In genomic region chr6:96995556-96996159, GRCm38 (mm10) we compare ENCODE assay signal across 24 mouse cellular contexts.
DNase-seq lines count a peak whose midpoint lies in the region; ATAC-seq and TF ChIP-seq lines count a peak whose summit lies in the region.
"Had no signal": no experiment of that assay in that cellular context is flagged by ENCODE, and none has a peak within 500 bp of the region (broad histone marks: within the 10 kb centered on the region; RNA-seq: fewer than 3 reads in every experiment).

No protein-coding gene starts in this region.

- no peaks in the 10 kb centered on the region for H3K27me3 ChIP-seq in hindbrain, postnatal 0 days (ENCODE audit: insufficient read depth, low read length)
- H3K27me3 ChIP-seq in hindbrain, embryonic 14.5 days (ENCODE audit: control insufficient read depth, insufficient read depth, low read length) = no peaks in the 10 kb centered on the region
- no peaks in the 10 kb centered on the region for H3K27me3 ChIP-seq in midbrain, postnatal 0 days (ENCODE audit: insufficient read depth, low read length)
- no peaks in the 10 kb centered on the region for H3K27me3 ChIP-seq in midbrain, embryonic 14.5 days (ENCODE audit: control insufficient read depth, insufficient read depth, low read length)
- H3K27me3 ChIP-seq: embryonic facial prominence, embryonic 15.5 days; forebrain, embryonic 15.5 days; heart, embryonic 12.5 days; hindbrain, embryonic 15.5 days had no signal

- peak; percentile 34 for TF ChIP-seq CTCF in hindbrain, postnatal 0 days (IDR thresholded peaks at IDR 0.05; ENCODE audit: low read depth)
- peak; percentile 51 for TF ChIP-seq CTCF in midbrain, postnatal 0 days (IDR thresholded peaks at IDR 0.05)

- H3K9ac ChIP-seq in hindbrain, postnatal 0 days (replicated peaks; ENCODE audit: low read length) = no peak overlapping the region
- H3K9ac ChIP-seq in hindbrain, embryonic 14.5 days = no peak overlapping the region
- no peak overlapping the region for H3K9ac ChIP-seq in midbrain, postnatal 0 days (replicated peaks; ENCODE audit: low read length, poor library complexity, severe bottlenecking)
- H3K9ac ChIP-seq in midbrain, embryonic 14.5 days (replicated peaks; ENCODE audit: low read length) = no peak overlapping the region
- H3K9ac ChIP-seq: embryonic facial prominence, embryonic 15.5 days; forebrain, embryonic 15.5 days; heart, embryonic 12.5 days; hindbrain, embryonic 15.5 days had no signal

- ATAC-seq in hindbrain, postnatal 0 days = no peak
- no peak for ATAC-seq in hindbrain, embryonic 14.5 days (ENCODE audit: low FRiP score)
- no peak for ATAC-seq in midbrain, postnatal 0 days (ENCODE audit: low FRiP score)
- no peak for ATAC-seq in midbrain, embryonic 14.5 days (ENCODE audit: low FRiP score, low TSS enrichment)
- ATAC-seq: forebrain, embryonic 15.5 days; inflammation-experienced regulatory T-cells, adult 6 months; Patski had no signal

- DNase-seq in hindbrain, postnatal 0 days (ENCODE audit: low spot score) = no peak
- no peak for DNase-seq in hindbrain, embryonic 14.5 days (ENCODE audit: low spot score)
- no peak for DNase-seq in midbrain, postnatal 0 days (ENCODE audit: low spot score)
- DNase-seq in midbrain, embryonic 14.5 days = no peak
- DNase-seq in R1 (ENCODE audit: low read depth, low spot score) = peak; percentile 77
- no peak for DNase-seq in left cerebral cortex, postnatal 25 days (ENCODE audit: low spot score in 2 of 2)
- no peak for DNase-seq in ovary, postnatal 36 days (ENCODE audit: low spot score)
- no peak for DNase-seq in kidney, adult 18-20 months
- DNase-seq: adrenal gland, adult 8-10 months; adrenal gland, postnatal 36 days; cerebellum, adult 11 months; cerebellum, adult 8-10 months; cerebellum, postnatal 14 days; embryo, embryonic 11 days; gastrocnemius, postnatal 10 days; heart, adult 2 months had no signal

- no peak overlapping the region for H3K27ac ChIP-seq in hindbrain, postnatal 0 days
- H3K27ac ChIP-seq in hindbrain, embryonic 14.5 days = no peak overlapping the region
- H3K27ac ChIP-seq in midbrain, postnatal 0 days (ENCODE audit: low read depth, low read length) = no peak overlapping the region
- no peak overlapping the region for H3K27ac ChIP-seq in midbrain, embryonic 14.5 days (replicated peaks; ENCODE audit: low read depth, low read length)
- H3K27ac ChIP-seq: embryonic facial prominence, embryonic 15.5 days; forebrain, embryonic 15.5 days; heart, adult 2 months; hindbrain, embryonic 10.5 days; hindbrain, embryonic 15.5 days had no signal

- intact Hi-C loops in left cerebral cortex, postnatal 25 days (cut with DNase I) = no loop called here

- H3K36me3 ChIP-seq in hindbrain, postnatal 0 days (ENCODE audit: insufficient read depth, low read length) = no peaks in the 10 kb centered on the region
- H3K36me3 ChIP-seq in hindbrain, embryonic 14.5 days (replicated peaks; ENCODE audit: control insufficient read depth, insufficient read depth) = no peaks in the 10 kb centered on the region
- no peaks in the 10 kb centered on the region for H3K36me3 ChIP-seq in midbrain, postnatal 0 days (ENCODE audit: insufficient read depth, low read length)
- H3K36me3 ChIP-seq in midbrain, embryonic 14.5 days (ENCODE audit: control insufficient read depth, insufficient read depth, low read length) = no peaks in the 10 kb centered on the region
- H3K36me3 ChIP-seq: embryonic facial prominence, embryonic 15.5 days; forebrain, embryonic 15.5 days; heart, embryonic 12.5 days; hindbrain, embryonic 10.5 days; hindbrain, embryonic 15.5 days had no signal

- 94% methylated on average over 7 of the region's 7 CpGs for WGBS in hindbrain, postnatal 0 days
- 91% methylated on average over 7 of the region's 7 CpGs for WGBS in hindbrain, embryonic 14.5 days
- WGBS in midbrain, postnatal 0 days = 94% methylated on average over 7 of the region's 7 CpGs
- WGBS in midbrain, embryonic 14.5 days = 94% methylated on average over 7 of the region's 7 CpGs

- H3K4me3 ChIP-seq in hindbrain, postnatal 0 days (ENCODE audit: low read length) = no peak overlapping the region
- H3K4me3 ChIP-seq in hindbrain, embryonic 14.5 days (replicated peaks; ENCODE audit: low read length) = no peak overlapping the region
- no peak overlapping the region for H3K4me3 ChIP-seq in midbrain, postnatal 0 days (ENCODE audit: low read depth, low read length)
- no peak overlapping the region for H3K4me3 ChIP-seq in midbrain, embryonic 14.5 days (replicated peaks; ENCODE audit: low read depth, low read length)
- H3K4me3 ChIP-seq: embryonic facial prominence, embryonic 15.5 days; erythroblast, embryonic 14.5 days; forebrain, embryonic 15.5 days; heart, adult 2 months; heart, embryonic 12.5 days; hindbrain, embryonic 10.5 days; hindbrain, embryonic 15.5 days had no signal

- no peak overlapping the region for H3K4me2 ChIP-seq in hindbrain, postnatal 0 days (ENCODE audit: low read depth, low read length)
- H3K4me2 ChIP-seq in hindbrain, embryonic 14.5 days (replicated peaks) = no peak overlapping the region
- H3K4me2 ChIP-seq in midbrain, postnatal 0 days (ENCODE audit: low read depth, low read length, poor library complexity, severe bottlenecking) = no peak overlapping the region
- H3K4me2 ChIP-seq in midbrain, embryonic 14.5 days (ENCODE audit: low read length) = no peak overlapping the region
- H3K4me2 ChIP-seq: embryonic facial prominence, embryonic 15.5 days; forebrain, embryonic 15.5 days; heart, embryonic 12.5 days; hindbrain, embryonic 15.5 days had no signal

- no peaks in the 10 kb centered on the region for H3K4me1 ChIP-seq in hindbrain, postnatal 0 days (ENCODE audit: insufficient read depth, low read length)
- no peaks in the 10 kb centered on the region for H3K4me1 ChIP-seq in hindbrain, embryonic 14.5 days (replicated peaks; ENCODE audit: control insufficient read depth, insufficient read depth, low read length)
- no peaks in the 10 kb centered on the region for H3K4me1 ChIP-seq in midbrain, postnatal 0 days (ENCODE audit: insufficient read depth, low read length)
- H3K4me1 ChIP-seq in midbrain, embryonic 14.5 days (ENCODE audit: control insufficient read depth, insufficient read depth, low read length) = no peaks in the 10 kb centered on the region
- H3K4me1 ChIP-seq: embryonic facial prominence, embryonic 15.5 days; forebrain, embryonic 15.5 days; heart, embryonic 12.5 days; hindbrain, embryonic 15.5 days had no signal

- no peaks in the 10 kb centered on the region for H3K9me3 ChIP-seq in hindbrain, postnatal 0 days (ENCODE audit: low read length)
- H3K9me3 ChIP-seq in hindbrain, embryonic 14.5 days (ENCODE audit: control insufficient read depth, low read length) = no peaks in the 10 kb centered on the region
- H3K9me3 ChIP-seq in midbrain, postnatal 0 days (ENCODE audit: low read length) = no peaks in the 10 kb centered on the region
- no peaks in the 10 kb centered on the region for H3K9me3 ChIP-seq in midbrain, embryonic 14.5 days (ENCODE audit: control insufficient read depth, low read length)
- H3K9me3 ChIP-seq: embryonic facial prominence, embryonic 15.5 days; forebrain, embryonic 15.5 days; hindbrain, embryonic 10.5 days; hindbrain, embryonic 15.5 days had no signal
